Mouse (Mus musculus) thymus, adult 18-20 months (tissue): ENCODE measurements around the gene Pbx1.

ENCODE experiments used
- DNase-seq, 2 experiments: peaks; one replicate each; pipeline ENCODE4 v3.0.0; 2022; ENCODE audit warnings: mixed read lengths in 2 of 2

Gene Pbx1

GRCm38 (mm10) chr1:168135545-168135944, 296.5 kb downstream of the Pbx1 start:
- no peak for DNase-seq

- no peak for DNase-seq
These were observed 298.4 kb downstream of the Pbx1 start for GRCm38 (mm10) chr1:168133696-168134095.

- DNase-seq, result no peak
These were observed 304.1 kb downstream of the Pbx1 start for GRCm38 (mm10) chr1:168128004-168128403.

GRCm38 (mm10) chr1:168124643-168125490, 307.2 kb downstream of the Pbx1 start:
- DNase-seq, result no peak

GRCm38 (mm10) chr1:168118077-168118476, 314.0 kb downstream of the Pbx1 start:
- no peak for DNase-seq

- DNase-seq, result no peak
These were observed 314.7 kb downstream of the Pbx1 start for GRCm38 (mm10) chr1:168117367-168117766.

- no peak for DNase-seq
These were observed 322.3 kb downstream of the Pbx1 start for GRCm38 (mm10) chr1:168109797-168110196.

GRCm38 (mm10) chr1:168103821-168104220, 328.2 kb downstream of the Pbx1 start:
- no peak for DNase-seq

- no peak for DNase-seq
These were observed 330.6 kb downstream of the Pbx1 start for GRCm38 (mm10) chr1:168101514-168101913.

- no peak for DNase-seq
These were observed 333.3 kb downstream of the Pbx1 start for GRCm38 (mm10) chr1:168098806-168099205.

- no peak for DNase-seq
These were observed 337.4 kb downstream of the Pbx1 start for GRCm38 (mm10) chr1:168094671-168095070.

GRCm38 (mm10) chr1:168093044-168093443, 339.0 kb downstream of the Pbx1 start:
- DNase-seq, result no peak

GRCm38 (mm10) chr1:168091627-168092026, 340.4 kb downstream of the Pbx1 start:
- DNase-seq, result no peak

- DNase-seq, result no peak
These were observed 343.4 kb downstream of the Pbx1 start for GRCm38 (mm10) chr1:168088680-168089079.

GRCm38 (mm10) chr1:168079394-168079767, 352.7 kb downstream of the Pbx1 start:
- no peak for DNase-seq

GRCm38 (mm10) chr1:168078746-168079393, 353.2 kb downstream of the Pbx1 start:
- no peak for DNase-seq

GRCm38 (mm10) chr1:168071974-168072373, 360.1 kb downstream of the Pbx1 start:
- no peak for DNase-seq

- DNase-seq, result no peak
These were observed 361.7 kb downstream of the Pbx1 start for GRCm38 (mm10) chr1:168070273-168070910.

- no peak for DNase-seq
These were observed 362.3 kb downstream of the Pbx1 start for GRCm38 (mm10) chr1:168069740-168070139.
